Mouse (Mus musculus): Measurements from ENCODE around the gene Gnas. TPM values are rescaled to one million over a fixed set of nuclear protein-coding genes. Genes with fewer than 3 reads are reported as not detected.
A peak's percentile ranks its signal among the peaks of the same experiment; 100 is the strongest.

Gene Gnas
- polyA plus RNA-seq, 1 experiment from 2014 or later, result 1,641 TPM

DNA sequence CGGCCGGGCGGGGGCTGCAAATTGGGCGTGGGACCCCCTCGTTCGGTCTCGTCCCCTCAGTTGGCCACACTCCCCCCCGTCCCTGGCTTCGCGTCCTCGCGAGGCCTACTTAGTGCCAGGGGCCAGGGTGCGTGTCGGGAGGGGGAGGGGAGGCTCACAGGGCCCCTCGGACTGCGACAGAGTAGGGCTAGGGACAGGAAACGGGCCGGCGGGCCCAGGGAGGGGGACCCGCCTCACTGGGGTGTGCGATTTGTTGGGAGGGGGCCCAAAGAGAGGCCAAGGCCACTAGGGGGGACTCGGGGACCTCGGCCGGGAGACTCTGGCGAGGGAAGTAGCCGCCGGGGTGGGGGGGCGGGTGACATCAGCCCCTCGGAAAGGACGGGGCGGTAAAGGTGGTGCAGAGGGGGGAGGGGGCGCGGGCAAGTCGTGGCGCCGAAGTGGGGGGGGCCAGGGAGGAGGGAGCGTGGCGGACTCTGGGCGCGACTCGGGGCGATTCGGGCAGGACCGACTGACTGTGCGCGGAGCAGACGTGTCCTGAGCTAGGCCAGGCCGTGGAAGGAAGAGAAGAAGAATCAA is 46.6 kb downstream of the Gnas start:
- Histone ChIP-seq H3K9me3 (no peaks in the 10 kb centered on the region), H3K4me3 (replicated peaks) (peak overlapping the region; percentile 99), H3K27me3 (replicated peaks) (no peaks in the 10 kb centered on the region), H3K4me2 (replicated peaks) (peak overlapping the region; percentile 79), H3K4me1 (replicated peaks) (peaks cover 20% of the 10 kb centered on the region), H3K27ac (peak overlapping the region; percentile 98), H3K9ac (peak overlapping the region; percentile 96), H3K36me3 (no peaks in the 10 kb centered on the region)
- whole genome bisulfite sequencing, result 1% methylated on average over 44 of the region's 48 CpGs
- peak; percentile 66 for ATAC-seq

- Histone ChIP-seq H3K27ac (peak overlapping the region; percentile 98; the same call in 1 of the 2 replicates), H3K27me3 (replicated peaks) (no peaks in the 10 kb centered on the region), H3K9ac (peak overlapping the region; percentile 96), H3K4me1 (replicated peaks) (peaks cover 27% of the 10 kb centered on the region), H3K4me2 (replicated peaks) (peak overlapping the region; percentile 79), H3K36me3 (no peaks in the 10 kb centered on the region), H3K9me3 (no peaks in the 10 kb centered on the region), H3K4me3 (replicated peaks) (peak overlapping the region; percentile 99)
- no peak for ATAC-seq
- WGBS, result 19% methylated on average over 12 of the region's 12 CpGs
These were observed 47.3 kb downstream of the Gnas start for GRCm38 (mm10) chr2:174331282-174332030.

DNA sequence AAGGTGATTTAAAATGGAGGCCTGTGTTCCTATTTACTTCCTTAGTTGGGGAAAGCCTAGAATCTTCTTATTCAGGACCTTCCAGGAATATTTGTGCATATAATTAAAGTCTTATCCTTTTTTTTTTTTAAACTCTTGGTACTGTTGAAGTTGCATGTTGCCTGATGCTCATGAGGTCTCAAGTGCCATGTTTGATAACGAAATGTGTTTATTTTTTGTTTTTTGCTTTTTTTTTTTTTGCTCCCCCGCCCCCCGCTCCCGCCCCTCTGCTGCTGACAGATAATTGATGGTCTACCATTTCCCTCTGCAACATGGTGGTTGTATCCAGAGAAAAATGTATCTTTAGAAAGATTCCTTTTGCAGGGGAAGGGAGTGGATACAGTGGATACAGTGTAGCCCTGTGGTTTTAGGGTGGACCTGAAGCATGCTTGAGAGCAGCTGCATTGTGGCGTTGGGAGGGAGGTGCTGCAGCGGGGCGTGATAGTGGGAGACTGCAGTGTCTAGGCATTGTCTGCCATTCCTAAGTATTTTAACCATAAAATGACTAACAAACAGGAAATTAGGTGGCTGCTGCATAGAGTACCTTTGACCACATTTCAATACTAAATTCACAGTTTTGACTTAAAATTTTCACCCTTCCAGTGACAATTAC is 49.2 kb downstream of the Gnas start:
- Histone ChIP-seq H3K27me3 (replicated peaks) (no peaks in the 10 kb centered on the region), H3K9ac (no peak overlapping the region), H3K4me2 (replicated peaks) (peak overlapping the region; percentile 79), H3K4me3 (replicated peaks) (no peak overlapping the region), H3K36me3 (no peaks in the 10 kb centered on the region), H3K27ac (no peak overlapping the region), H3K4me1 (replicated peaks) (peaks cover 29% of the 10 kb centered on the region), H3K9me3 (no peaks in the 10 kb centered on the region)
- ATAC-seq, result no peak
- WGBS, result 25% methylated on average over 7 of the region's 7 CpGs

GRCm38 (mm10) chr2:174334415-174334814 is 50.3 kb downstream of the Gnas start:
- no peak for ATAC-seq
- Histone ChIP-seq H3K27me3 (replicated peaks) (no peaks in the 10 kb centered on the region), H3K9ac (peak overlapping the region; percentile 23; the same call in 1 of the 2 replicates), H3K4me3 (replicated peaks) (no peak overlapping the region), H3K9me3 (no peaks in the 10 kb centered on the region), H3K36me3 (no peaks in the 10 kb centered on the region), H3K4me1 (replicated peaks) (peaks cover 23% of the 10 kb centered on the region), H3K4me2 (replicated peaks) (peak overlapping the region; percentile 30), H3K27ac (0 out of 2 replicates have a peak overlapping the region, but pooled peaks have one; percentile 27)
- WGBS, result 70% methylated on average over 10 of the region's 10 CpGs

DNA sequence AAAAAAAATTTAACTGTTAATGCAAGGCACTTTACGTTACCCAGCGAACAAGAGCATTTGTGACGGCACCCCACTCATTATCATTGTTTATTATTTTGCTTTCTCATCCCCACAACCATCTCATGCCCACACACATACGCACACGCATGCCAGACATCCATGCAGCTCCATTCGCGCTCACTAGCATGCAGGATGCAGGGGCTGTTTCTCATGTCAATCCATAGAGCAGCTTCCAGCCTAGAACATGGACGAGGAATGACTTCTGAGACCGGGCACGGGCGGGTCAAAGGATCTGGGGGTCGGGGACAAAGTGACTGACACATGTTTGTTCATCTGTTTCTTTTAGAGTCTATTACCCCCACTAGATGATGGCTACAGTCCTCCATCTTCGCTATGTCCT is 53.2 kb downstream of the Gnas start:
- no peak for ATAC-seq
- H3K36me3 ChIP-seq, result no peaks in the 10 kb centered on the region
- H3K27ac ChIP-seq, result no peak overlapping the region
- H3K9me3 ChIP-seq, result no peaks in the 10 kb centered on the region
- no peak overlapping the region for H3K4me3 ChIP-seq (replicated peaks)
- H3K9ac ChIP-seq, result no peak overlapping the region
- peaks cover 36% of the 10 kb centered on the region for H3K4me1 ChIP-seq (replicated peaks)
- WGBS, result 80% methylated on average over 13 of the region's 13 CpGs
- H3K27me3 ChIP-seq (replicated peaks), result no peaks in the 10 kb centered on the region
- no peak overlapping the region for H3K4me2 ChIP-seq (replicated peaks)

DNA sequence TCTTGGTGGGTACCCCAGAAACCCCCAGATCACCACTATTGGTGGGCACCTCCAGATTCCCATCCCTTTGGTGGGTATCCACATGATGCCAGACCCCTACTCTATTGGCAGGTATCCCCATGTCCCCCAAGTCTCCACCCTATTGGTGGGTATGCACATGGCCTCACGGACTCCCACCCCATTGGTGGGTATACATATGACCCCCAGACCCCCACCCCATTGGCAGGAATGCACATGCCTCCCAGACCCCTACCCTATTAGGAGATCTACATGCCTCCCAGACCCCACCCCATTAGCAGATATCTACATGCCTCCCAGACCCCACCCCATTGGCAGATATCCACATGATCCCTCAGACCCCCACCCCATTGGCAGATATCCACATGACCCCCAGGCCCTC is 55.6 kb downstream of the Gnas start:
- no peaks in the 10 kb centered on the region for H3K27me3 ChIP-seq (replicated peaks)
- H3K4me2 ChIP-seq (replicated peaks), result no peak overlapping the region
- no peak overlapping the region for H3K9ac ChIP-seq
- H3K9me3 ChIP-seq, result no peaks in the 10 kb centered on the region
- WGBS, result 89% methylated on average over 1 of the region's 1 CpGs
- H3K4me1 ChIP-seq (replicated peaks), result peaks cover 35% of the 10 kb centered on the region
- ATAC-seq, result no peak
- H3K36me3 ChIP-seq, result peaks cover 1% of the 10 kb centered on the region
- H3K27ac ChIP-seq, result no peak overlapping the region
- H3K4me3 ChIP-seq (replicated peaks), result no peak overlapping the region

DNA sequence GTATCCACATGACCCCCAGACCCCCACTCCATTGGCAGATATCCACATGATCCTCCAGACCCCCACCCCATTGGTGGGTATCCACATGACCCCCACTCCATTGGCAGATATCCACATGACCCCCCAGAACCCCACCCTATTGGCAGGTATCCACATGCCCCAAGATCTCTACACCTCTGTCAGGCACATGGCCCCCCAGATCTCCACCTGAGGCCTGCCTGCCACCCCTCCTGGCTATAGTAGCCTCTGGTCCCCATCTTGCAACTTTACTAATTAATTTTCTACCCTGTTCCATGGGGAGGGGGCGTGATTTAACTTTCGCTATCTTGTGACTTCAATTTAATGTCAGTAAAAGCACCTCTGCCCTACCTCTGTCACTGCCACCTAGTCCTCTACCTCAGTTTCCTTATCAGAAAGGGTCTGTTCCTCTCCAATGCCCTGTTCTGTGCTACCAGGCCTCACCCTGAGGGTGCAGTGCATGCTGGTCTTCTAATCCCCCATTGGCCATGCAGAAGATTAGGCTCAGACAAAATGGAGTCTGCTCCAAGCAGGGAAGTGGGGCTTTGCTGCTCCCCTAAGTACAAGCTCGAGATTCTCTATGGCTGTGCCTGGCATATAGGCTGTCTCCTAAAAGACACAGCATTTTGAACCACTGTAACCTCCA is 56.2 kb downstream of the Gnas start:
- ATAC-seq, result no peak
- Histone ChIP-seq H3K4me1 (replicated peaks) (peaks cover 35% of the 10 kb centered on the region), H3K27ac (no peak overlapping the region), H3K9me3 (no peaks in the 10 kb centered on the region), H3K9ac (no peak overlapping the region), H3K36me3 (peaks cover 8% of the 10 kb centered on the region), H3K4me2 (replicated peaks) (no peak overlapping the region), H3K4me3 (replicated peaks) (no peak overlapping the region), H3K27me3 (replicated peaks) (no peaks in the 10 kb centered on the region)
- WGBS, result 76% methylated on average over 3 of the region's 3 CpGs

GRCm38 (mm10) chr2:174340893-174341580 is 56.9 kb downstream of the Gnas start:
- Histone ChIP-seq H3K27ac (no peak overlapping the region), H3K4me2 (replicated peaks) (no peak overlapping the region), H3K9me3 (no peaks in the 10 kb centered on the region), H3K4me1 (replicated peaks) (peaks cover 31% of the 10 kb centered on the region), H3K9ac (no peak overlapping the region), H3K36me3 (peaks cover 14% of the 10 kb centered on the region), H3K27me3 (replicated peaks) (no peaks in the 10 kb centered on the region), H3K4me3 (replicated peaks) (no peak overlapping the region)
- no peak for ATAC-seq
- WGBS, result 69% methylated on average over 4 of the region's 4 CpGs

GRCm38 (mm10) chr2:174342793-174343400 is 58.8 kb downstream of the Gnas start:
- Histone ChIP-seq H3K27me3 (replicated peaks) (no peaks in the 10 kb centered on the region), H3K27ac (peak overlapping the region; percentile 49), H3K36me3 (peaks cover 26% of the 10 kb centered on the region), H3K9me3 (no peaks in the 10 kb centered on the region), H3K4me3 (replicated peaks) (no peak overlapping the region), H3K9ac (no peak overlapping the region), H3K4me1 (replicated peaks) (peaks cover 24% of the 10 kb centered on the region), H3K4me2 (replicated peaks) (no peak overlapping the region)
- 52% methylated on average over 8 of the region's 8 CpGs for WGBS
- no peak for ATAC-seq

DNA sequence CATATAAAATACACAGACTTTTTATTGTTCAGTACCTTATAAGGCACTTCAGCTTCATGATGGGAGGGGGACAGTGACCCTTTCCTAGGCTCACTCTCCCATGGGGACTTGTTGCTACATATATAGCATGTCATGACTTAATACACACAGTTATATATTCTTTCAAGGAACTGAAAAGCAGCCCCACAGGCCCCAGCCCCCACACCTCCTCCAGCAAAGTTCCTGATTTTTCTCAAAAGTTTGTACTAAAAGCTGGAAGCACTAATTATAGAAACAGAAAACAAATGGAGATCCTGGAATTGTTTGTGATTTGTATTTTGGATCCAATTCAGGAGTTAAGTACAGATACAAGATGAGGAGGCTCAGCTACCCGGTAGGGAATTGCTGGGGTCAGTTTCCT is 59.4 kb downstream of the Gnas start:
- Histone ChIP-seq H3K4me2 (replicated peaks) (0 out of 2 replicates have a peak overlapping the region, but pooled peaks have one; percentile 33), H3K4me3 (replicated peaks) (no peak overlapping the region), H3K4me1 (replicated peaks) (peaks cover 24% of the 10 kb centered on the region), H3K27ac (peak overlapping the region; percentile 19), H3K27me3 (replicated peaks) (no peaks in the 10 kb centered on the region), H3K36me3 (peaks cover 26% of the 10 kb centered on the region), H3K9ac (no peak overlapping the region), H3K9me3 (no peaks in the 10 kb centered on the region)
- WGBS, result 26% methylated on average over 1 of the region's 1 CpGs
- ATAC-seq, result no peak

DNA sequence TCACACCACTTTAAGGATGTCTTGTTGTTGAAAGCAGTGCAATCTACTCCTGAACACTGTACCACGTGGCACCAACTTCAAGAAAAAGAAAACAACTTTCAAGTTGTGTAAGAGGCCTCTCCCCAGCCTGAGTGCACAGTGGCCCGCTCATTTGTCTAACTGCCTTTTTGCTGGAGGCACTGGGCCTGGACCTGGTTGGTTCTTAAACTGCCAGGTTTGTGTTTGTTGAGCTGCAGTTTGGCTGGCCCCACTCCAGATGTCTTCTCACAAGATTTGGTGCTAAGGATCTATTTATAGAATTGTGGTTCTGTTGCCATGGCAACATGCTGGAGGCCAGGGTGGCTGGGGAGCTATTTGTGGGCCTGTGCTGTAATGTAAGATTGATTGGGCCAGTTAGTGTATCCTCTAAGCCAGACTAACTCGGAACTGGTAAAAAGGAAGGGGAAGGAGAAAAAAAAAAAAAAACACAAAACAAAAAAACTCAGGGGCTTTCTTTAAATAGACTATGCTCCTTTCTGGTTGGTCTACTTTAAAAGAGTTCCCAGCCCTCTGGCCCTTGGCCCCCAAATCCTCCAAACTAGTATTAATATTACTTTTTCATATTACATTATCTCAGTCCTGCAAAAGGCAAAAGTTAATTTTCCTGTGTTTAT is 60.0 kb downstream of the Gnas start:
- Histone ChIP-seq H3K27ac (peak overlapping the region; percentile 19), H3K4me2 (replicated peaks) (0 out of 2 replicates have a peak overlapping the region, but pooled peaks have one; percentile 33), H3K9ac (no peak overlapping the region), H3K4me1 (replicated peaks) (peaks cover 24% of the 10 kb centered on the region), H3K9me3 (no peaks in the 10 kb centered on the region), H3K27me3 (replicated peaks) (no peaks in the 10 kb centered on the region), H3K36me3 (peaks cover 26% of the 10 kb centered on the region), H3K4me3 (replicated peaks) (no peak overlapping the region)
- WGBS, result 17% methylated on average over 3 of the region's 3 CpGs
- peak; percentile 75 for ATAC-seq
